Mouse (Mus musculus) megakaryocyte, embryonic 14.5 days (primary cell): ENCODE data around the gene Galnt10.

ENCODE experiments used
- FLI1 ChIP-seq: IDR thresholded peaks from 2 replicates; pipeline ENCODE4 v1.6.1; 2012; ENCODE audit warnings: low read length, inconsistent platforms, mixed read lengths
- GATA1 ChIP-seq: IDR thresholded peaks from 3 replicates; pipeline ENCODE4 v1.6.1; 2012; ENCODE audit warnings: mixed read lengths, low read length, inconsistent platforms, borderline replicate concordance

- TF ChIP-seq FLI1 (no peak), GATA1 (no peak)
These were observed 141.6 kb downstream of the Galnt10 start for GRCm38 (mm10) chr11:57786616-57787418.
